Mouse (Mus musculus) frontal cortex, adult (tissue): ENCODE data around the gene Kat6b.

Source experiments
- ATAC-seq: cut with Nextera tagmentation; 2 replicates; pipeline ENCODE4 v1.9.2; 2017; ENCODE audit warnings: mild to moderate bottlenecking, moderate library complexity, mixed read lengths; ENCODE audit not compliant: low TSS enrichment

Gene Kat6b

DNA sequence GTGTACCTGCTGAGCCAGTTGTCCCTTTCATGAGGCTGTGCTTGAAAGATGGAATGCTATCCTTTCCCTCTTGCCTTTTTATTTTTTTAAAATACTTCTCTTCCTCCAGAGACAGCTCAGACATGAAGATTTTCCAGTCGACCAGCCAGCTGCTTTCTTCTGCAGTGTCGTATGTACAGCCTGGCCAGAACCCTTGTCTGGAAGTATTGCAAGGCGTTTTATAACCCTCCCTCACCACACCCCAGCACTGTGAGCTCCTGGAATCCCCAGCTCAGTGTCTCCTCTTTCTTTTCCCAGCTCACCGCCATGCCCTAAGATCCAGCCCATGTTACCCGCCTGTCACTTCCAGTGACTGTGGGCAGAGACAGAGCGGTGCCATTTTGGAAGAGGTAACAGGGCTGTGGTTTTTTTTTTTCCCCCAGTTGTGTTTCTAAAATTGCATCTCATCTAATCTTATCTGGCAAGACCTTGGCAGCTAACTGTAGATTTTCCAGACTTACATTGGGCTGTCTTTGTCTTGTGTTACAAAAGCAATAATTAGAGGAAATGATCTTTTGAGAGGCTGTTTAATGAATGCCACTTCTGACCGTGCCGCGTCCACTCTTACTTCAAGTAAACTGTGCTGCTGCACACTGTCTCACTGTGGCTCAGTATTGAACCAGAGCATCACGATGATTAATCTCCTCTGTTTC lies 77.4 kb downstream of the Kat6b start:
- peak; percentile 71 for ATAC-seq

DNA sequence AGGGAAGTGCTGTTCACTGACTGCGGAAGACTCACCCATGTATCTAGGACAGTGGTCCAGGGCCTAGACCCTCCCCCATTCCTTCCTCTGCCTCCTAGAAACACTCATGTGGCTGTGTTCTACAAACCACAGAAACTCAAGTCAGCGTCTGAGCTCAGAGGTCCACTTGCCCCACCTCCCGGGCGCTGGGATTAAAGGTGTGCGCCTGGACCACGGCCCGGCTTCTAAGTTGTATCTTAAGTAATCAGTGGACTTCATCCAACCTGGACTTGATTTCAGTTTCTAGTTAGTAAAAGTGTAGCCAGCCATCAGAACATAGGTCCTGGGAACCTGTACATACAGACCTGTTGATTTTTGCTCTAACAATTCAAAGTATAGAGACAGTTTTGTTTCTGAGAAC lies 78.2 kb downstream of the Kat6b start:
- ATAC-seq: no peak

DNA sequence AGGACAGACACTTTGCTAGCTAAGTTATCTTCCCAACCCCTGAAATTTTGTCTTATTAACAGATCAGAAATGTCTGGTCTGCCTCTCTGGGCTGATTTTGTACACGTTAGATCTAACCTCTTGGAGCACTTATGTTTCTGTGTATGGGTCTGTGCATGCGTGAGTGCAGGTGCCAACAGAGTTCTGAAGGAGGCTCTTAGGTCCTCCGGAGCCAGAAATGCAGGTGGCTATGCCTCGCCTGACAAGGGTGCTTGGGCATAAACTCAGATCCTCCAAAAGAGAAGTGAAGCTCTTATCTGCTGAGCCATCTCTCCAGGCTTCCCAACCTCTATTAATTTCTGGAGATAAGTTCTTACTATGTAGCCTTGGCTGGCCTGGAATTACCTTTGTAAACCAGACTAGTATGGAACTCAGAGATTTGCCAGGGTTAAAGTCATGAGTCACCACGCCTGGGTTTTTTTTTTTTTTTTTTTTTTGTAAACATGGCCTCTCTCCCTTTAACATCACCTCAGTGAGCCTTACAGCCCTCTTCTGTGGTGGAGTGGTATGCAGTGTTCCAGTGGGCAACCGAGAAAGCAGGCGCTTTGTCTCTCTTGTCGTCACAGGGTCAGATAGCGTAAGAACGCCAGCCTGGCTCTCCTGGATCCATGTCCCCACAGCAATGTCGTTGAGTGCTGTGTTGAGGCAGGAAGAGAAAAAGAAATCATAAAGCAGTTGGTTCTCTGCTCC lies 79.4 kb downstream of the Kat6b start:
- no peak for ATAC-seq

DNA sequence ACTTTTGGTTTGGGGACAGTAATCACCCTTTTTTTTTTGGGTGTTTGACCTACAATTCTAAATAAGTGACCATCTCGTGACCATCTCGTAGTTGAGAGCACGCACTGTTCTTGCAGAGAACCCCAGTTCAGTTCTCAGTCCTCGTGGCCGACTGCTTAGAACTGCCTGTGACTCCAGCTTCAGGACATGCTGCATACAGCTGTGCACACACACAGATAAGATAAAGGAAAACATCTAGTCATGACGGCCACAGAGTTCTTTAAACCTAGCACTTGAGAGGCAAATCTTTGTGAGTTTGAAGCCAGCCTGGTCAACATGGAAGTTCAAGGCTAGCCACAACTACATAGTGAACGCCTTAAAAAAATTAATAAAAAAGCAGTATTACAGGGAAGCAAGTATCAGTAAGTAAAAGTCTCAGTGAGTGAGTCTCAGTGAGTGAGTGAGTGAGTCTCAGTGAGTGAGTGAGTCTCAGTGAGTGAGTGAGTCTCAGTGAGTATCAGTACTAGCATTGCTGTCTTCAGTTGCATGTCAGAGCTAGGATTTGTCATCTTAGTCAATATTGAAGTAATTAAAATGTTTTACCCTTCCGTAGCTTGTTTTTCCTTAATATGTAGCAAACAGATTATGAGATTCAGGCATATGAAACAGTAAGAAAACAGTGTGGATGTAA lies 80.3 kb downstream of the Kat6b start:
- ATAC-seq: no peak

DNA sequence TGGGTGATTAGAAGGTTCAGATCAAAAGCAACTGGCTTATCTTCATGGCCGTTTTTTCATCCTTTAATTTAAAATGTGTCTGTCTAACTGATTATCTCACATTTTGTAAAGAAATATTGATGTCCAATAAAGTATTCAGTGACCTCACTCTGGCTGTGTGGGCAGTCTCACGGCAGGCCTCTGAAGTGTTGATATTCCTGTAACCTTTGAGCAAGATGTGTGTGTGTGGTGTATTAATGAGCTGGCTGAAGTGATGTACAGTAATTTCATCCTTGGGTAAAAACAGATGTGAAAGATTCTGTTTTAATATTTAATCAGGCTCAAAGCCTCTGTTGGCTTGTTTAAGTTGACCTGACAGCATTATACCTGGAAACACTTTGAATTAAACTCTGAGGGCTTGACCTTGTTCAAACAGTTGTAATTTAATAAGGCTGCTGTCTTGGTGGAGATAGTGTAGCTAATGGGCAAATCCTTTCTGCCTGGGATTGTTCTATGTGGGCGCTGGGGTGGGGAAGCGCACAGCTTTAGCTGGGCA lies 82.4 kb downstream of the Kat6b start:
- ATAC-seq: no peak

DNA sequence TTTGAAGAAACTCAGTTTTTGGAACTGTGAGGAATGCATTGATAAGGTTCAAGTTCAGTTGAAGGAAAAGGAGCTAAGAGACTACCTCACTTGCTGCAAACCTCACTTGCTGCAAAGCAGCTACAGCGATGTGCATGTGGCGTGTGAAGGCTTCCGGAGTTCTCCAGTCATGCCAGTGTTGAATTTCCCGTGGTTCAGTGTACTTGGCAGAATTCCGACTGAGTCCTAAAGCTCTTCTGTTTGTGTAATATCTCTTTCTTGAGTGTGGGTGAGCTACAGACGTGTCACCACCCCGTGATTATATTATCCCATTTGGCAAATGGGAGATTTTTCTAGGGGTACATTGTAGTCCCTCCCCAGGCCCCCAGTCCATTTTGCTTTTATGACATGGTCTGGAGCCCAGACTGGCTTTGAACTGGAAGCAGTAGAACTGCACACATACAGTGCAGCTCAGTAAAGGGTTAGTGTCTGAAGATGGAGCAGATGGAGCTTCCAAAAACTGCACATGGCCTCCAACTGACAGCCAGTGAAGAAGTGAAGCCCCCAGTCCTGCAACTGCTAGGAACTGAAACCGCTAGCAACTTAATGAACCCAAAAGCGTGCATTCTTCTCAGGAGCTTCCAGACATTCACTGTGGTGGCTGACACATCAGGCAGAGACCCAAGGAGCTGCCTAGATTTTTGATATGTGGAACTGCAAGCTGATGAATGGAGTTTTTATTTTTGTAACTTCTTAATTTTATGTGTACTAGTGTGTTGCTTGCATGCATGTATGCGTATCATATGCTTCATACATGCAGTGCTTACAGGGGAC lies 84.5 kb downstream of the Kat6b start:
- ATAC-seq: peak; percentile 46

DNA sequence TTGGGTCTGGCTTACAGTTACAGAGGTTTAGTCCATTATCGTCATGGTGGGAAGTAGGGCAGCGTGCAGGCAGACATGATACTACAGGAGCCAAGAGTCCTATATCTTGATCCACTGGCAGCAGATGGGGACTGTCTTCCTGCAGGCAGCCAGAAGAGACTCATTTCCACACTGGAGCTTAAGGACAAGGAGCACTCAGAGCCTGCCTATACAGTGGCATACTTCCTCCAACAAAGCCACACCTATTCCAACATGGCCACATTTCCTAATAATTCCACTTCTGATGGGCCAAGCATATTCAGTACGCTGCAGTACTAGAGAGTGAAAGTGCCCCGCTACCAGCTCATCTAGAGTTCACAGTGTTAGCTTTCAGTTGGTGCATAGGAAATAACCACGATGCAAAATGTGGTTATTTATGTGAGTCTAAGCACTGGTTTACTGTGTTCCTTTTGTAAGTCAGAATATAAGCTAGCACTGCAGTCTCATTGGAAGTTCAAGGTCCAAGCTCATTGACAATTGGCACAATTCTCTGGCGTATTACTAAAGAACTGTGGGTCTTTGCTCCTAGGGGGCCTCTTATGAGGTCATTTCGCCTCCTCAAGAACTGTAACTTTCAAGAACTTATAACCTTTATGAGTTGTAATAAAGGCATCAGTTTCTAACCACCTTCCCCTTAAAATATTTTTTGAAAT lies 86.2 kb downstream of the Kat6b start:
- ATAC-seq: peak; percentile 42; the same call in 1 of the 2 replicates

DNA sequence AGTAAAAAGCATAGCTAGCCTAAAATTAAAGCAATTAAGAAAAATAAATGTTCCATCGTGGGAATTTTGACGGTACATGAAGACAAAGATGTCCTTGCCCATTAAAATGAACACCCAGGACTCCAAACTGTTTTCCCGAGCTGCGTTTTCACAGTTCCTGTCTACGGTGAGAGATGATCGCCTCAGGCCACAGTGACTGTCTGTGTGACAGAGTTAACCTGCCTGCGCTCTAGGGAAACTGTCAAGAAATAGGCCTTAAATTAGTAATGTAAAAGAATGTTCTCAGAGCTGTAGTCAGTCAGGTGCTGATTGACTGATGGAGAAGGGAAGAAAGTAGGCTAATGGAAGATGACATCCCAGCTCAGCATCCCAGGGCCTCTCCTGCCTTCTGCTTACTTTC lies 87.6 kb downstream of the Kat6b start:
- ATAC-seq: no peak

DNA sequence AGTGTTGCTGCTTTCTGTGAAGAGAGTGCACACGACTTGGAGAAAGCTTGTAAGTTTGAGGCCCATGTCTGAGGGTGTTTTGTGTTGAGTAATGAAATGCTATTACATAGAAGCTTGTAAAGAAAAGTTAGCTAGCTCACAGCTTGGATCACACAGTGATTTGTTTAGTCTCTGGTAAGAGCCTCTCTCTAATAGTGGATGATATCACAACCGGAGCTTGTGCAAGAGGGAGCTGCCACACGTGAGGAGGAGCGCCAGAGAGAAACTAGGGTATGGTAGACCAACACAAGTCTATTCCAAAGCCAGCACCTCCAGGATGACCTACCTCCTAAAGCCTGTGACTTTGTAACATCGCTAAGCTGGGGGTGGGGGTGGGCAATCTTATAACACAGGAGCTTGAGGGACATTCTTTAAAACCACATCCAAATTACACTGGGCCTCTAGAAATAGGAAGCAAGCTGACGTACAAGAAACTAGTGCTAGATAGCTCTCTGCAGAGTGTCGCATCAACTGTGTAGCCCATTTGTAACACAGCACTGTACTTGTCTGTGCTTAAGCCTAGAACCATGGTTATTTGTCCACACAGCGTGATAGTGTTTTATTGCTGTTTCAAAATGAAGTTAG lies 93.6 kb downstream of the Kat6b start:
- ATAC-seq: no peak

DNA sequence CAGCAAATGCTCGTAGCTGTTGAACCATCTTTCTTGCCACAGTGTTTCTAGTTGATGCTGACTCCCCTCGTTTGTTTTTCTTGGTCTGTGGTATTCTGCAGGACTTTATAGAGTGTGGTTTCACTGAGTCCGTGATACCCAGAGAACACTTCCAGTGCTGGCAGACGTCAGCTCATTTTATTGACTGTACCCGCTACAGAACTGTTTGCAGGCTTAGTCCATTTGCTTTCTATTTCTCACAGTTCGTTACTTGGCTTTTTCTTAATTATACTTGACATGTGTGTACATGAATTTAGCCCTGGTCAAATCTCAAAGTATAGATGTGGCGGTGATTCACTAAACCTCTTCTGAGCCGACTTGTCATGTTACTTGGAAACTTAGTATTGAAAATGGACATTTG lies 95.6 kb downstream of the Kat6b start:
- ATAC-seq: no peak

DNA sequence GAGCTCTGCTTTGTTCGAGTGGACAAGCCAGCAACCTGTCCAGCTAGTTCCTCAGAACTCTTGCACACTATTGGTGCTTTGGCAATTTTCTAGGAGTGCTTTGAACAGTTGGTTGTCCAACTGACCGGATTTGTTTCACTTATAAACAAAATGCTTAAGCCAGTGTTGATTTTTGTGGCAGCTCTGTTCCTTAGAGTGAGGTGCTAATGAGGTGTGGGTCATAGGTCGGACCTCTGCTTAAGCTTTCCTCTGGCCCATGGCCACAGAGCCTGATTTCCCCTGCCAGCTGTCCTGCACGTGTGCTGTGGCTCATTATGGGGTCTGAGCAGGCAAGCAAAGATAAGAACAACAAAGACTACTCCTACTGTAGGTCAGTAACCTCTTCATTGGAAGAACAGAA lies 100.0 kb downstream of the Kat6b start:
- no peak for ATAC-seq

DNA sequence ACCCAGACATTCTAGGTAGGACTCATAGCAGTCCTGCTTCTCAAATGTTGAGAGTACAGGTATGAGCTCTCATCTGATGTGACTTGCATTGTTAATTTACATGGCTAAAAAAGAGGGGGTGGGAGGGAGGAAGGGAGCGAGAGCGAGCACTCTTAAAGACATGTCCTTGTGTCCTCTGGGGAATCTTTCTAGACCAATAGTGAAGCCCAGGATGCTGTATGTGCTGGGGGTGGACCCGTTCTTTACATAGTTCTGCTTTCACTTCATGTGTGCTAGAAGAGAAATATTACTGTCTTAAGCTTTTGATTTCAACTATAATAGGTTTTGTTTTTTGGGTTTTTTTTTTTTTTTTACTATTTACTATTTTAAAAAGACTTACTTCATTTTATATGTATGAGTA lies 101.1 kb downstream of the Kat6b start:
- ATAC-seq: no peak

DNA sequence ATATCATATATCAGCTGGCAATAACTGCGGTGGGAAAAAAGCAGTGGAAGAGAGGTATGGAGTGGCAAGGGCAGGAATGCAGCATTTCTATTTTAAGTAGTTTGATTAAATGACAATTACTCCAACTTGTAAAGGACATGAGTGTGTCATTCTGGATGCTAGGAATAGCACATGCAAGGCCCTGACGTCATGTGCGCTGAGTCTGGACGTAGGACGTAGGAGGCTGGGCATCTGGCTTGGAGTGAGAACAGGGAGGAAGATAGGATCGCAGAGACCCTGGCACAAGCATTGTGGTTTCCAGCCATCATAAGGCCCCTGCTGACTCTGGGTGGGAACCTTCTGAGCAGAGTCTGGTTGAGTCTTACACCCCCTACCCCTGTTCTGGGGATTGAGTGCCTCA lies 101.8 kb downstream of the Kat6b start:
- ATAC-seq: peak; percentile 86

DNA sequence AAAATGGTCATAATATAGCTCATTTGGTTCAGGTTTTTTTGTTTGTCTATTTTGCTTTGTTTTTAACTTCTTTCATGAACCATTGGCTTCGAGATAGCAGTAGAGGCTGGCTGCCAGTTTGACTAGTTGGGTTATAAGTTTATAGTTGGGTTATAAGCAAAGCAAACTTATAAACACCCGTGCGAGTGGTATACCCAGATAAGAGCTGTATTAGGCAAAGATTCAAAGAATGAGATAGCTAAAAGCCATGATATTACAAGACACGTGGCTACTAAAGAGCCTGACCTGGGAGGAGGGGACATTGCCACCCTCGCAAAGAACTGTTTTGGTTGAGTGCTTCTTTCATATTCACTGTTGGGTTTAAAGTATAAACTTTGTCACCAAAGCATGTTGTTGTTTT lies 102.6 kb downstream of the Kat6b start:
- ATAC-seq: no peak

DNA sequence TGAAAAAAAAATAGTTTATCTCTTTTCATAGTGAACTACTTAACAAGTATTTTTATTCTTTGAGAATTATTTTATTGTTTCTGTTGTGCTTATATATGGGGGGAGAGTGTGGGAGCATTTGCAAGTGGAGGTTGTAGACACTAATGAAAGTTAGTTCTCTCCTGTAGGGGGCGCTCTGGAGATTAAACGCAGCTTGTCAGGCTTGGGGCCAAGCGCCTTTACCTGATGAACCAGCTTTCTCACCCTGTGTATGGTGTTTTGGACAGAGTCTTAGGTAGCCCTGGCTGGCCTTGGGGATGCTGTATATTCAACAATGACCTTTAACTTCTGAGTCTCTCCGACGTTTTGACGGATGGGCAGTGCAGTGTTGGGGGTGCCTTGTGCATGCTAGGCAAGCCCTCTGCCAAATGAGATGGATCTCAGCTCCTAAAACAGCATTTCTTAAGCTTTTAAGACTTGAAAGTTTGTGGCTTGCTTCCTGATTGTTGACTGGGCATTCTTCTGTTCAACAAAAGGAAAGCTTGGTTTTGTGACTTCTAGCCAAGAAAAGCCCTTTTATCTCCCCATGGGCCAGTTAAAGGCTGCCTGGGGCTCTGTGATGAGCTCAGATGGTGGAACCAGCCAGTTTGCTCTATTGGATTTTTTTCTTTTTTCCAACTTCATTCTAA lies 103.4 kb downstream of the Kat6b start:
- ATAC-seq: no peak

DNA sequence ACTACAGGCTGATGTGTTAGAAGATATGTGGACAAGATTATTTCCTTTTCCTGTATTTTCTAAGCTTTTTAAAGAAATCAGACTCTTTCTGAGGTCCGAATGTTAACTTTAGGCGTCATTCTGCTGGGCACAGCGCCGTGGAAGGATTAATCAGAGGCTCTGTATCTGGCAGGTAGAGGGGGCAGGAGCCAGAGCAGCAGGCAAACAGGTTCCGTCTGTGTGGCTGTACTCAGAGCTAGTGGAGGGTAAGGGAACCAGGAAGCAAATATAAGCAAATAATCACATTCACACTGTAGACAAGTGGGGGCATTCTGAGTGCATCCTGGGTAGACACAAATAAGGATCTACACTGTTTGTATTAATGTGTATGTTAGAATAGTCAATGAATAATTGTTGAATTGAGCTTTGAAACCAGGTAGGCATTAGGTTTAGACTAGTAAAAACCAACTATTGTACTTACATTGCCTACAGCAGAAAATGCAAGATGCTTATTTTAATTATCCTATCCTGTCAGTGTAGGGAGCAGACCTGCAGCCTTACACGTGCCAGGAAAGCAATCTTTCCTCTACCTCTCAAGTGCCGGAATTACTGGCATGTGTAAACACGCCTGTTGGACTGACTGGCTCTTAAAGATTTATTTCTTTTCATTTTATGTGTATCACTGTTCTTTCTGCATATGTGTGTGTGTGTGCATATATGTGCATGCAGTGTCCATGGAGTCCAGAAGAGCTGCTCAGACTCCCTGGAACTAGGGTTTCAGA lies 104.4 kb downstream of the Kat6b start:
- ATAC-seq: no peak

DNA sequence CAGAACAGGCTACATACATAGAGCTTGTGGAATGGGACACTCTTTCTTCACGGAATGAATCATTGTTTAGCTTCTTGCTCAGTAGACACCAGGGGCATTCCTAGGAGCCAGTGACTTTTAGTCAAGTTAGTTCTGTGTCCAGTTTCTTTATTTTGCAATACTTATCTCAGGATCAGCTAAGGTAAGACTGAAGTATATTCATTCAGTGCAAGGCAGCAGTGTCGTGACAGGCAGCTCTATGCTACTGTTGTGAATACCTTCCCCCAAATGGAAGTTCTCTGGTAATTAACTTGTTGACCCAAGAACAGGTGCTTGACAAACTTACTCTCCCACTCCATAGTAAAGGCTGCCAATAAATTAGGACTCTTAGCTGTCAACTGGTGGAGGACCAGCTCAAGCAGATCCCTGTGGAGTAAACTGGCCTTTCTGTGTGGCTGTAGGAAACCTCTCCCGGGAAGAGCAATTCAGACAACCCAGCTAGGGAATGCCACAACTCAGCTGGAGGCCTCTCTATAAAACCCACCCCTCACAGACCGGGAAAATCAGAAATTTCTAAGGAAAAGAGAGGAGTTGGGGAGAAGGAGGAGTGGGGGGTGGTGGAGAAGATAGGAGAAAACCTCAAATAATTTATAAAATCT lies 105.4 kb downstream of the Kat6b start:
- ATAC-seq: no peak

DNA sequence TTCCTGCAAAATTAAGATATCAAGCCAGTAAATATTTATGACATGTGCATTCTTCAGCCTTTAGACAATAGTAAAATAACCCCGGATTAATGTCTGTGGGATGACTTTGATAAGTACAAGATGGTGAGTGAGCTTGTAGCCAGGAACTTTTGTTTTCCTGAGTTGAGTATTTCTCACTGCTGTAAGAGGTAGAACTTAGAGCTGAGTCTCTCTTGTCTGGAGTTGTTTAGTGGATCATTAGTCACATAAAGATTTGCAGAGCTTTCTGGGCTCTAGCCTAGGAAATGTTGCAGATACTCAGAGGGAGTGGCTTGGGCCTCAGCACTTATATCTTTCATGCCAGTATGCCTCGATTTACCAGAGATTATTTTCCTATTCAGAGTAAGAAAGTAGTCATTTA lies 106.7 kb downstream of the Kat6b start:
- ATAC-seq: no peak

DNA sequence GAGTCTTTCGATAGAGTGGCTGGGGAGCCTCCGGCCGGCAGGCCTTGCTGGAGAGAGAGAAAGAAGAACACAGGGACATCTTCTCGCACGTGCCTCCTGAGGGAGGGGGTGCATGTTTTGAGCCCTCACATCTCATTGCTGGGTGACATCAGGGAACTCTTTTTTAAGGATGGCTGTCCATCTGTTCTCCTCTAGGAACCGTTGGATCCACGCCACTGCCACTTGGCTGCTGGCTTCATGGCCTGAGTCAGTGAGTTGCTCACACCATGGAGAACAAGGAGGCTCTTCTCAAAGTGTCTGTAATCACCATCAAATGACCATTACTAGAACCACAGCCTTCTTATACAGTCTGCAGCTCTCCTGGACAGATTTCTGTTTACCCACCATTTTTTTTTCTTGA lies 108.4 kb downstream of the Kat6b start:
- ATAC-seq: peak; percentile 42
